In the genomic region with DNA sequence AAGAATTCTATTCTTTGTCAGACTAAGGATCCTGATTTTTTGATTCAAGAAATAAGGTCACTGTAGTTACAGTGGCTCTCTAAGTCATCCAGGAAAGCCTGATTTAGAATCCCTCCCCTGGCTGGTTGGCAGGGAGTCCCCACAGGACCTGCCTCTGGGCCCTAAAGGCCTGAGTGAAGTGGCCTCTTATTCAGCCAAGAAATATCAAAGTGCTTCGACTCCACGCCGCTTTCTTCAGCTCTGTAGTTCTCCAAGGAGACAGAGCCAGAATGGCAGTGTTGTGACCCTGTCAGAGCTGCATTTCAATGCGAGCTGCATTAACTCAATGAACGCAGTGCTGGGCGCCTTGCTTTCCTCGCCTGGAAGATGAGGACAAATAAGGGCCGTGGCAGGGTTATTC, we compare ENCODE assay signal across 19 mouse cellular contexts. TPM values are rescaled to one million over a fixed set of nuclear protein-coding genes. Genes with fewer than 3 reads are reported as not detected.
DNase-seq lines count a peak whose midpoint lies in the region; ATAC-seq and TF ChIP-seq lines count a peak whose summit lies in the region.
"Had no signal": no experiment of that assay in that cellular context is flagged by ENCODE, and none has a peak within 500 bp of the region (broad histone marks: within the 10 kb centered on the region; RNA-seq: fewer than 3 reads in every experiment).

No protein-coding gene starts in this region.

- no peak for DNase-seq in heart, adult 9 months (ENCODE audit: low spot score in 2 of 2)
- DNase-seq in layer of hippocampus, adult 2 months (ENCODE audit: low spot score in 2 of 2): no peak
- no peak for DNase-seq in layer of hippocampus, adult 9-11 months
- peak; percentile 9 for DNase-seq in embryo, embryonic 11 days
- DNase-seq in midbrain, postnatal 0 days (ENCODE audit: low spot score): peak; percentile 26
- DNase-seq in urinary bladder, postnatal 14 days (ENCODE audit: low spot score): no peak
- DNase-seq in layer of hippocampus, adult 18-20 months (ENCODE audit: low spot score in 2 of 2): no peak
- DNase-seq: cerebellum, adult 8-10 months; gastrocnemius, postnatal 10 days had no signal

- H3K4me2 ChIP-seq in heart, embryonic 12.5 days: no peak overlapping the region
- H3K4me2 ChIP-seq in midbrain, postnatal 0 days (ENCODE audit: low read depth, low read length, poor library complexity, severe bottlenecking): no peak overlapping the region
- H3K4me2 ChIP-seq: forebrain, embryonic 15.5 days; intestine, embryonic 15.5 days; kidney, embryonic 15.5 days; liver, embryonic 11.5 days; midbrain, embryonic 12.5 days; stomach, embryonic 15.5 days had no signal

- 0 out of 2 replicates have a peak, but pooled peaks cover 3% of the 10 kb centered on the region for H3K27me3 ChIP-seq in heart, embryonic 12.5 days (replicated peaks)
- H3K27me3 ChIP-seq in midbrain, postnatal 0 days (ENCODE audit: insufficient read depth, low read length): no peaks in the 10 kb centered on the region
- H3K27me3 ChIP-seq: forebrain, embryonic 15.5 days; intestine, embryonic 15.5 days; Patski; stomach, embryonic 15.5 days had no signal

- no peak overlapping the region for H3K9ac ChIP-seq in heart, embryonic 12.5 days
- no peak overlapping the region for H3K9ac ChIP-seq in midbrain, postnatal 0 days (replicated peaks; ENCODE audit: low read length, poor library complexity, severe bottlenecking)
- H3K9ac ChIP-seq: forebrain, embryonic 15.5 days; intestine, embryonic 15.5 days; kidney, embryonic 15.5 days; midbrain, embryonic 12.5 days; stomach, embryonic 15.5 days had no signal

- H3K27ac ChIP-seq in heart, embryonic 12.5 days (ENCODE audit: poor library complexity, severe bottlenecking): peak overlapping the region; percentile 54; the same call in 1 of the 2 replicates
- peak overlapping the region; percentile 60; the same call in 1 of the 2 replicates for H3K27ac ChIP-seq in layer of hippocampus, adult 2 months
- 0 out of 2 replicates have a peak overlapping the region, but pooled peaks have one; percentile 12 for H3K27ac ChIP-seq in midbrain, postnatal 0 days (ENCODE audit: low read depth, low read length)
- H3K27ac ChIP-seq: forebrain, embryonic 15.5 days; heart, embryonic 10.5 days; intestine, embryonic 15.5 days; kidney, embryonic 15.5 days; limb, embryonic 10.5 days; midbrain, embryonic 12.5 days; stomach, embryonic 15.5 days had no signal

- ATAC-seq in heart, embryonic 12.5 days (ENCODE audit: insufficient number of reproducible peaks, low FRiP score): no peak
- no peak for ATAC-seq in midbrain, postnatal 0 days (ENCODE audit: low FRiP score)
- ATAC-seq: forebrain, embryonic 15.5 days; intestine, embryonic 15.5 days; Patski had no signal

- TF ChIP-seq CTCF in layer of hippocampus, adult 2 months (conservative IDR thresholded peaks at IDR 0.05): no peak
- TF ChIP-seq CTCF in midbrain, postnatal 0 days (IDR thresholded peaks at IDR 0.05): no peak

- H3K36me3 ChIP-seq in heart, embryonic 12.5 days: no peaks in the 10 kb centered on the region
- no peaks in the 10 kb centered on the region for H3K36me3 ChIP-seq in midbrain, postnatal 0 days (ENCODE audit: insufficient read depth, low read length)
- H3K36me3 ChIP-seq: forebrain, embryonic 15.5 days; intestine, embryonic 15.5 days; kidney, embryonic 15.5 days; limb, embryonic 10.5 days; midbrain, embryonic 12.5 days; stomach, embryonic 15.5 days had no signal

- H3K9me3 ChIP-seq in heart, embryonic 12.5 days (replicated peaks): no peaks in the 10 kb centered on the region
- no peaks in the 10 kb centered on the region for H3K9me3 ChIP-seq in midbrain, postnatal 0 days (ENCODE audit: low read length)
- H3K9me3 ChIP-seq: forebrain, embryonic 15.5 days; heart, embryonic 10.5 days; intestine, embryonic 15.5 days; kidney, embryonic 15.5 days; limb, embryonic 10.5 days; midbrain, embryonic 12.5 days; stomach, embryonic 15.5 days had no signal

- H3K4me3 ChIP-seq in heart, embryonic 12.5 days: no peak overlapping the region
- H3K4me3 ChIP-seq in layer of hippocampus, adult 2 months: no peak overlapping the region
- no peak overlapping the region for H3K4me3 ChIP-seq in midbrain, postnatal 0 days (ENCODE audit: low read depth, low read length)
- H3K4me3 ChIP-seq: forebrain, embryonic 15.5 days; heart, embryonic 10.5 days; intestine, embryonic 15.5 days; kidney, embryonic 15.5 days; limb, embryonic 10.5 days; midbrain, embryonic 12.5 days; stomach, embryonic 15.5 days had no signal

- 56% methylated on average over 8 of the region's 8 CpGs for WGBS in heart, embryonic 12.5 days
- WGBS in midbrain, postnatal 0 days: 44% methylated on average over 8 of the region's 8 CpGs

- H3K4me1 ChIP-seq in heart, embryonic 12.5 days (replicated peaks): peaks cover 33% of the 10 kb centered on the region
- no peaks in the 10 kb centered on the region for H3K4me1 ChIP-seq in midbrain, postnatal 0 days (ENCODE audit: insufficient read depth, low read length)
- H3K4me1 ChIP-seq: forebrain, embryonic 15.5 days; intestine, embryonic 15.5 days; kidney, embryonic 15.5 days; limb, embryonic 10.5 days; stomach, embryonic 15.5 days had no signal

RNA-seq across cellular contexts. Expression of a gene that starts 38.7 kb away (rescaled TPM):
- 1.1 and 1.4 TPM in 2 replicates for polyA plus RNA-seq in heart, embryonic 12.5 days (2016; fragmentation: Nextera tagmentation; extraction: Ambion mirVana)
- total RNA-seq in layer of hippocampus, adult 2 months (2021): 1 to 10 TPM; 8.8 to 9.0 TPM
- total RNA-seq in midbrain, postnatal 0 days (2014; rRNA removed): 45.8 and 50.0 TPM in 2 replicates
- polyA plus RNA-seq in midbrain, postnatal 0 days (2015; fragmentation: Nextera tagmentation; extraction: Ambion mirVana): 6.2 and 7.5 TPM in 2 replicates
- 10 to 100 TPM in 1 of 2 experiments, 1 to 10 TPM in 1; 7.5 to 10.8 TPM for total RNA-seq in layer of hippocampus, adult 18-20 months (2021)

Comparison
In these comparisons a context has a peak if more than half of its experiments do, and no peak if none do; other contexts are left out.
1. DNase-seq: peak in embryo, embryonic 11 days (single experiment) and midbrain, postnatal 0 days (single experiment); none in heart, adult 9 months (0 of 2), layer of hippocampus, adult 2 months (0 of 2), layer of hippocampus, adult 9-11 months (single experiment), urinary bladder, postnatal 14 days (single experiment) and layer of hippocampus, adult 18-20 months (0 of 2).
2. Peak in every context shown above with its lines, with median percentiles within 50 percentile points of each other: H3K27ac ChIP-seq.